ENCODE assay signal across 24 mouse cellular contexts in the genomic region with DNA sequence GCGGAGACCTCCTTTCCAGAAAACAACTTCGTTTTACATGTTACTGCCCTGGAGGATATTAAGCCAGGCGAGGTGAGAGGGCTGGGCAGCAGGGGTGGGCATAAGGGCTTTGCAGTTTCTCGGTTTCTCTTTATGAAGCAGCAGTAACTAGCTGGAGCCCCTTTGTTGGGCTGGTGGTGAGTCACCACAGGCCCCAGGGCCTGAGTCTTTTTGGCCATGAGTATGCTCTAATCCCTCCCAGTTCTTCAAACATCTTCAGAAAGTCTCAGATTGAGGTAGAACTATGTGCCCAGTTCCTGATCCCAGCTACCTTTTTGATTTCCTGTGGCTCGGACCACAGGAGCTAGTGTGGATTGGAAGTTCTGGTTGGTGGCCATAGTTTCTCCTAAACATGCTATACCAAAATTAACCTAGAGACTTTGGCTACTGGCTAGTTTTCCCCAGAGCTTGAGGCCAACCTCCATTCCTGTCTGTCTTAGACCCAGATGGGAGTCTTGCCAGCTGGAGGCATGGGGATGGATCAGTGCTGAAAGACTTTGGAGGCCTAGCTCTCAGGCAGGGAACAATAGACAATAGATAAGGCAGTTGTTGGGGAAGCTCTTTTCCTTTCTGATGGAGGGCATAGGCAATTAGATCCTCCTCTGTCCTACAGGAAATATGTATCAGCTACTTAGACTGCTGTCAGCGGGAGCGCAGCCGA. TPM values are rescaled to one million over a fixed set of nuclear protein-coding genes. Genes with fewer than 3 reads are reported as not detected.
"Had no signal": no experiment of that assay in that cellular context is flagged by ENCODE, and none has a peak within 500 bp of the region (broad histone marks: within the 10 kb centered on the region; RNA-seq: fewer than 3 reads in every experiment).

No protein-coding gene starts in this region.

- H3K9me3 ChIP-seq: limb, embryonic 13.5 days; midbrain, embryonic 15.5 days; neural tube, embryonic 12.5 days had no signal

- H3K4me3 ChIP-seq: limb, embryonic 13.5 days; midbrain, embryonic 15.5 days; neural tube, embryonic 12.5 days had no signal

- H3K27me3 ChIP-seq: limb, embryonic 13.5 days; midbrain, embryonic 15.5 days; neural tube, embryonic 12.5 days had no signal

- ATAC-seq: midbrain, embryonic 15.5 days had no signal

- H3K4me1 ChIP-seq: limb, embryonic 13.5 days; midbrain, embryonic 15.5 days; neural tube, embryonic 12.5 days had no signal

- H3K9ac ChIP-seq: limb, embryonic 13.5 days; liver, embryonic 14.5 days; midbrain, embryonic 15.5 days; neural tube, embryonic 12.5 days had no signal

- H3K27ac ChIP-seq: limb, embryonic 13.5 days; liver, embryonic 14.5 days; midbrain, embryonic 15.5 days; neural tube, embryonic 12.5 days had no signal

- H3K4me2 ChIP-seq: limb, embryonic 13.5 days; midbrain, embryonic 11.5 days; midbrain, embryonic 15.5 days; neural tube, embryonic 12.5 days had no signal

- DNase-seq: kidney, adult 11 months; kidney, adult 9 months; left cerebral cortex, postnatal 4 days; lung, adult 2 months; lung, postnatal 10 days; lung, postnatal 4 days; right cerebral cortex, postnatal 4 days; spleen, adult 18-20 months; thymus, adult 18-20 months; thymus, postnatal 14 days had no signal

RNA-seq across cellular contexts. Expression of gene Noto, which starts 20.7 kb away (rescaled TPM):
- total RNA-seq: layer of hippocampus, postnatal 14 days; left cerebral cortex, adult 18-20 months; left cerebral cortex, postnatal 10 days; left cerebral cortex, postnatal 4 days; liver, adult 2 months; megakaryocyte, adult 5-6 weeks; monocyte, adult 5-6 weeks; neutrophil, adult 5-6 weeks had no signal
- polyA plus RNA-seq: large intestine, adult 2 months; limb, embryonic 13.5 days; liver, adult 2 months; liver, embryonic 14.5 days; lung, adult 2 months; midbrain, embryonic 11.5 days; midbrain, embryonic 15.5 days; neural tube, embryonic 12.5 days; stomach, embryonic 14.5 days had no signal

RNA-seq across cellular contexts. Expression of gene Fbxo41, which starts 58.4 kb away (rescaled TPM):
- total RNA-seq: liver, adult 2 months; megakaryocyte, adult 5-6 weeks; monocyte, adult 5-6 weeks; neutrophil, adult 5-6 weeks had no signal
- polyA plus RNA-seq: liver, adult 2 months; liver, embryonic 14.5 days had no signal
